Mouse (Mus musculus) liver, postnatal 0 days (tissue): ENCODE results near the gene Skiv2l.

Source experiments
- CTCF ChIP-seq: sonication (generic); IDR thresholded peaks from 2 replicates; pipeline ENCODE4 v1.5.1; 2016; ENCODE audit warnings: antibody characterized with exemption, low read depth
- EP300 ChIP-seq: IDR thresholded peaks from 2 replicates; pipeline ENCODE4 v1.6.1; 2016; ENCODE audit warnings: antibody characterized with exemption, low read depth, mild to moderate bottlenecking

- TF ChIP-seq CTCF (no peak), EP300 (no peak)
These were observed 5.1 kb downstream of the Skiv2l start for GRCm38 (mm10) chr17:34844884-34845283.
